Mouse (Mus musculus) regulatory T cell (primary cell): ENCODE results near the gene Steap4.
"Not testable (repeated sequence)": the region's sequence is repeated elsewhere in the genome, so short reads cannot be mapped to it uniquely, and the experiment has no call there.

Experiments used
- in situ Hi-C: fragments of 300-600 bp; cut with MboI, MseI; formaldehyde crosslinking; loops from one replicate; pipeline ENCODE4 v1.15.1; 2025; ENCODE audit warnings: high pct_unique_total_duplicates

Gene Steap4

DNA sequence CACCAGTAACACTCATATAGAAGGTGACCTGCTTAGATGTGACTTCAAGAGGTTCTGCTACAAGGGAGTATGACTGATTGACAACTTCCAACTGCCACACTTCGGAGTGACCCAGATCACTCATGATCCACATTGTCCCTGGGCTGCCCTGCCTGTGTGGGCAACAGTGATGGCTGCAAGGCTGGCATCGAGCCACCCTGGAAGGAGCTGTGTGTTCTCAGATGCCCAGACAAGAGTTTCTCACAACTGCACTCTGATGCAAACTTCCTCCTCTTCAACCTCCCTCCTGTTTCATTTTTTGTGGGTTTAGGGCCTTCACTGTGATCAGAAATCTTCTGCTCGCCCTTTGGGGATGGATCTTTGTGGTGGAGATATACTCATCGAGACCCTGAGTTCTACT lies 28.2 kb downstream of the Steap4 start:
- in situ Hi-C loops = no loop called here

DNA sequence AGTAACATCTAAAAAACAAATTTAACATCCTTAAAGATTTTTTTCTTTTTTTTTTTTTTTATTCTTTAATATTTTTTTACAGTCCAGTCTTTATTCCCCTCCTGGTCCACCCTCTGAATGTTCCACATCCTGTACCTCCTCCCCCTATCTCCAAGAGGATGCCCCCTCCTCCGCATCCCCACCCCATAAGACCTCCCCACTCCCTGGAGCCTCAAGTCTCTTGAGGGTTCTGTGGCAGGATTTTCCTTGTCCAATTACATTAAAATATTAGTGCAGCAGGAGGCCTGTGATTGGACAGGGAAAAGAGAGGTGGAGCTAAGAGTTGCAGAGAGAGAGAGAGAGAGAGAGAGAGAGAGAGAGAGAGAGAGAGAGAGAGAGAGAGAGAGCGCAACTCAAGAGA lies 31.4 kb downstream of the Steap4 start:
- in situ Hi-C loops = not testable (repeated sequence)

DNA sequence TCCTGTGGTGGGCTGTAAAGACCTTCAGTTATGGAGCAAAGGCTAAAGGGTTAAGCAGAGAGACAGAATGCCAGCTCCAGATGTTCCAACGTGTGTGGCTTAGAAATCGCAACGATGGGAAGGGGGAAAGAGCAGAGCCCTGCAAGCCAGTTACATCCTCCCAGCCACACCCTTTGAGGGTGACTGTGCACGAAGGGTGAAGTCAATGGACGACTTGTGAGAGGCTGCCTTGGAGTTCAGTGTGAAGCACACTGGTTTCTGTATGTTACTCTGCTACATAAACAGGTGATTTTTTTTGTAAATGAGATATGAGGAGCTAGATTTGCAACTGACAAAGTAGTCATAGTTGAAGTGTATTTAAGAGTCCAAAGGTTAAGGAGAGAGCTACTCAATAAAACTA lies 33.5 kb downstream of the Steap4 start:
- in situ Hi-C loops = no loop called here

DNA sequence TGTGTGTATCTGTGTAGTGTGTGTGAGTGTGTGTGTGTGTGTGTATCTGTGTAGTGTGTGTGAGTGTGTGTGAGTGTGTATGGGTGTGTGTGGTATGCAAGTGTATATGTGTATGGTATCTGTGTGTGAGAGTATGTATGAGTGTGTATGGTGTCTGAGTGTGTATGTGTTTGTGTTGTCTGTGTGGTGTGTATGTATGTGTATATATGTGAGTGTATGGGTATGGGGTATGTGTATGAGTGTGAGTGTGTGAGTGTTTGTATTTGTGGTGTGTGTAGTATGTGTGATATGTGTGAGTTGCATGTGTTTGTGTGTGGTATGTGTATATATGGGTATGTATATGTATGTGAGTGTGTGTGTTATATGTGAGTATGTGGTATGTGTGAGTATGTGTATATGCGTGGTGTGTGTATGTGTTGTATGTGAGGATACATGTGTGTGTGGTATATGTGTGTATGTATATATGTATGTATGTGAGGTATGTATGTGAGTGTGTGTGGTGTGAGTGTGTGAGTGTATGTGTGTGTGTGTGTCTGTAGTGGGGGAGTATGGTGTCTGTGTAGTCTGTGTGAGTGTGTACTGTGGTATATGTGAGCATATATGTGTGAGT lies 35.1 kb downstream of the Steap4 start:
- in situ Hi-C loops = no loop called here

DNA sequence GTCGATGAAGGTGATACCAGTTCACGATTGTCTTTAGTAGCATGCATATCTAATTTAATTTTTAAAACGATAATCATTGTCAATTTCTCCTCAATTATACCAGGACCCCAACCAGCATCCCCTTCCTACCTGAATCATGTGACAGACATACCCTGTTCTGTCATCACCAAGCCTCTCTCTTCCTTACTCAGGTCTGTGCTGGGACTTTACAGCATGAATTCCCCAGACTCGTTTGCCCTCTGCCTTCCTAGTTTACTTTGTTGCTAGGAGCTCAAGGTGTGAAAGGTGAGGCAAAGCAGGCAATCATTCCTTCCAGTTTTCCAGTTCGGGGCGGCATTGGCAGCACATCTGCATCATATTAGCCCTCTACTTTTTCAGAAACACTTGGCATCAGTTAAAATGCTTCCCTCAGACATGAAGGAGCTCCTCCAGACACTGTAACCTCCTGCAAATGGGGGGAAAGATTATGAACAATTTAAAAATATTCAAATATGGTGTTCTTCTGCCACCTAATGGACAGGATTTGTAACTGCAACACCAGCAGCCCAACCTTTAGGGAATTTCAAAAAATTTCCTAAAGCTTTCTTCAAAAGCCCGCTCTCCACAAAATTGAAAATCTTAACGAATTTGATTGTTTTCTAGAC lies 36.3 kb downstream of the Steap4 start:
- in situ Hi-C loops = no loop called here

DNA sequence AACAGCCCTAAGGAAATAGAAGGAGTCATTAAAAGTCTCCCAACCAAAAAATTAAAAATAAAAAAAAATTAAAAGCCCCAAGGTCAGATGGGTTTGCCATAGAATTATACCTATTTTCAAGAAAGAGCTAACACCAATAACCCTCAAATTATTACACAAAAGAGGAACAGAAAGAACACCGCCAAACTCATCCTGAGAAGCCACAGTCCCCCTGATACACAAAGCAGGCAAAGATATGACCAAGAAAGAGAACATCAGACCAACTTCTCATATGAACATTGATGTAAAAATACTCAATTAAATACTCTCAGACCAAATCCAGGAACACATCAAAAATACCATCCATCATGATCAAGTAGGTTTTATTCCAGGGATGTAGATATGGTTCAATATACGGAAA lies 36.8 kb downstream of the Steap4 start:
- in situ Hi-C loops = no loop called here

DNA sequence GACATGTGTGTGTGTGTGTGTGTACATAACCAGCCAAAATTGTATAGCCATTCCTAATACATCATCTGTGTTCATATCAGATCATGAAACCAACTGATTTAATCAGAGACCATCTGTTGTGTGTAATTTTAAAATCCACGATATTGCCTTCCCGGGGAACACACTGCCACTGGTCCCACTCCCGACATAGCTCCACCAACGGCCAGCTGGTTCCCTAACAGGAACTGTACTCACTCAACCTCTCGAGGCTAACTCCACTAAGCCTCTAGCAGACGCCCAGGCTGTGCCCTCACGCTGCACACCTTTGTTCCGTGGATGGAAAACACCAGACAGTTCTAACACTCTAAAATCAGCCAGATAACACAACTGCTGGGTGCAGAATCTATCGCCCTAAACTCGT lies 40.2 kb downstream of the Steap4 start:
- in situ Hi-C loops = no loop called here

DNA sequence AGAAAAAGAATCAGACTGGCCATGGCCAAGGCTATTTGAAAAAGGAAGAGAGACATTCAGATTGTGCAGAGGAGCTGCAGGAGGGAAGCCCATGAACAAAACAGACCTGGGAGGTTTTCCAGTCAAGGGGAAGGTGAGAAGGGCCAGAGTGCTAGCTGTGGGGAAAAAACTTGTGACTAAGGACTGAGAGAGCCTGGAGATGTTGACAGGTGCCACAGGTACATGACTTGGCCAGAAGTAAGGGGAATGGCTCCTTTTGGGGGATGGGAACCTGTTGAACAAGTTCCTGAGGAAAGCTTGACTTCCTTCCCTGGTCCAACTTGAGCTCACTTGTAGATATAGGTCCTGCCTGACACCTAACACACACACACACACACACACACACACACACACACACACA lies 42.6 kb downstream of the Steap4 start:
- in situ Hi-C loops = no loop called here

DNA sequence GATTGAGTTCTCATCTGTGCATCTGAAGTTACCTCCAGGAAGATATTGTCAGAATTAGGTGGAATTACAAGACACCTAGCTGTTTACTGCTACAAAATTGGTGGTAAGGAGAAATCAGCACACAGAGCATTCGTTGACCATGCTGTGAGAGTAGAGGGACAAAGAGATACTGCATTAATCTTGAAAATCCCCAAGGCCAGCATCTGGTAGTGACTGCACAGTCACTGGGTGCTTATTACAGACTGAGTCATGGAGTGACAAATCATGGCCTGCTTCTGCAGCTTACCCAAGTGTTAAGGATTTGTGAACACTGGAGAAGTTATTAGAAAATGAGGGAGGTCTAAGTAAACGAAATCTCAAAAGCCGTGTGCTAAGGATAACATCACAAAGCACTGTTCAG lies 53.0 kb downstream of the Steap4 start:
- in situ Hi-C loops = no loop called here
